Mouse (Mus musculus) forelimb bud, embryonic 11.5 days (tissue): ENCODE data around the gene Hoxb5.

Experiments
- DNase-seq: peaks from one replicate; pipeline ENCODE4 v3.0.0-alpha.2; 2012; ENCODE audit warnings: low read depth, low spot score

Gene Hoxb5

GRCm38 (mm10) chr11:96352691-96353521, 49.8 kb downstream of the Hoxb5 start:
- no peak for DNase-seq

- DNase-seq, result no peak
These were observed 50.3 kb downstream of the Hoxb5 start for GRCm38 (mm10) chr11:96353522-96353841.

- DNase-seq, result no peak
These were observed 50.8 kb downstream of the Hoxb5 start for GRCm38 (mm10) chr11:96353939-96354338.

GRCm38 (mm10) chr11:96354376-96354775, 51.2 kb downstream of the Hoxb5 start:
- no peak for DNase-seq

- no peak for DNase-seq
These were observed 51.7 kb downstream of the Hoxb5 start for GRCm38 (mm10) chr11:96354801-96355311.
